Mouse (Mus musculus) forebrain, embryonic 13.5 days (tissue): ENCODE data around the gene Pmpca. TPM values are rescaled to one million over a fixed set of nuclear protein-coding genes. Genes with fewer than 3 reads are reported as not detected.
"Not testable (repeated sequence)": the region's sequence is repeated elsewhere in the genome, so short reads cannot be mapped to it uniquely, and the experiment has no call there.

Experiments
- ATAC-seq: fragments of 200-750 bp; cut with Nextera tagmentation; 2 replicates; pipeline ENCODE4 v1.8.0; 2017
- H3K27ac ChIP-seq: fragments of 300-500 bp; sonication (generic); 2 replicates; pipeline ENCODE4 v1.5.1; 2015; ENCODE audit warnings: inconsistent platforms, mild to moderate bottlenecking, moderate library complexity
- H3K27me3 ChIP-seq: fragments of 300-500 bp; sonication (generic); 2 replicates; pipeline ENCODE4 v1.6.1; 2015; ENCODE audit warnings: mild to moderate bottlenecking, inconsistent platforms
- H3K36me3 ChIP-seq: fragments of 300-500 bp; sonication (generic); 2 replicates; pipeline ENCODE4 v1.6.1; 2015; ENCODE audit warnings: mild to moderate bottlenecking, inconsistent platforms; ENCODE audit not compliant: poor library complexity, severe bottlenecking
- H3K4me1 ChIP-seq: fragments of 300-500 bp; sonication (generic); 2 replicates; pipeline ENCODE4 v1.6.1; 2015; ENCODE audit warnings: inconsistent platforms
- H3K4me2 ChIP-seq: fragments of 300-500 bp; sonication (generic); 2 replicates; pipeline ENCODE4 v1.6.1; 2015; ENCODE audit warnings: inconsistent platforms, mild to moderate bottlenecking, moderate library complexity
- H3K4me3 ChIP-seq: fragments of 300-500 bp; sonication (generic); 2 replicates; pipeline ENCODE4 v1.5.1; 2015; ENCODE audit warnings: mild to moderate bottlenecking, inconsistent platforms
- H3K9ac ChIP-seq: fragments of 300-500 bp; sonication (generic); 2 replicates; pipeline ENCODE4 v1.6.1; 2015; ENCODE audit warnings: mild to moderate bottlenecking, inconsistent platforms
- H3K9me3 ChIP-seq: fragments of 300-500 bp; sonication (generic); replicated peaks from 2 replicates; pipeline ENCODE4 v1.6.1; 2016; ENCODE audit warnings: inconsistent platforms
- WGBS: fragments of 180-500 bp; shearing (Covaris S2); methylation state at CpG from one replicate; pipeline ENCODE4 v1.1.7; 2015; 5-methylcytosine and 5-hydroxymethylcytosine counted together
- polyA plus RNA-seq: library from polyadenylated mRNA; unstranded; fragments of >200 nt; fragmentation: Nextera tagmentation; extraction: Ambion mirVana; gene quantifications from 2 replicates; pipeline ENCODE4 v1.2.1, GENCODE M21; 2015

Gene Pmpca
- polyA plus RNA-seq, 1 experiment from 2014 or later = 103 TPM

- peak overlapping the region; percentile 66; the same call in 1 of the 2 replicates for H3K27ac ChIP-seq
- peak; percentile 52 for ATAC-seq
- 38% methylated on average over 6 of the region's 6 CpGs for WGBS
Observed at GRCm38 (mm10) chr2:26380871-26381270, 8.3 kb upstream of the Pmpca start.

GRCm38 (mm10) chr2:26387713-26388112 lies 1.4 kb upstream of the Pmpca start:
- no peak for ATAC-seq
- Histone ChIP-seq H3K27me3 (no peaks in the 10 kb centered on the region), H3K36me3 (peaks cover 75% of the 10 kb centered on the region), H3K27ac (no peak overlapping the region), H3K4me1 (peaks cover 25% of the 10 kb centered on the region), H3K9me3 (no peaks in the 10 kb centered on the region), H3K4me3 (peak overlapping the region; percentile 95), H3K9ac (peak overlapping the region; percentile 96; the same call in 1 of the 2 replicates), H3K4me2 (peak overlapping the region; percentile 99)
- 86% methylated on average over 3 of the region's 3 CpGs for WGBS

More at GRCm38 (mm10) chr2:26380871-26381270, 8.3 kb upstream of the Pmpca start:
- not testable (repeated sequence) for H3K27me3 ChIP-seq, H3K9me3 ChIP-seq
- H3K4me1 ChIP-seq = peaks cover 16% of the 10 kb centered on the region
- H3K9ac ChIP-seq = peak overlapping the region; percentile 85
- H3K36me3 ChIP-seq = peaks cover 68% of the 10 kb centered on the region
- peak overlapping the region; percentile 87 for H3K4me3 ChIP-seq
- peak overlapping the region; percentile 98 for H3K4me2 ChIP-seq

- Histone ChIP-seq H3K4me1 (peaks cover 25% of the 10 kb centered on the region), H3K36me3 (peaks cover 75% of the 10 kb centered on the region), H3K4me2 (peak overlapping the region; percentile 99), H3K9me3 (no peaks in the 10 kb centered on the region), H3K4me3 (peak overlapping the region; percentile 95), H3K27ac (peak overlapping the region; percentile 59), H3K9ac (peak overlapping the region; percentile 96), H3K27me3 (no peaks in the 10 kb centered on the region)
- WGBS = under 1% methylated on average over 37 of the region's 45 CpGs
- ATAC-seq = peak; percentile 60
Observed at GRCm38 (mm10) chr2:26388682-26389153, 421 bp upstream of the Pmpca start.

- Histone ChIP-seq H3K9ac (no peak overlapping the region), H3K4me3 (no peak overlapping the region), H3K9me3 (no peaks in the 10 kb centered on the region), H3K36me3 (peaks cover 75% of the 10 kb centered on the region), H3K27me3 (no peaks in the 10 kb centered on the region), H3K4me2 (0 out of 2 replicates have a peak overlapping the region, but pooled peaks have one; percentile 5), H3K27ac (no peak overlapping the region), H3K4me1 (peaks cover 25% of the 10 kb centered on the region)
- 89% methylated on average over 3 of the region's 3 CpGs for WGBS
- no peak for ATAC-seq
Observed at GRCm38 (mm10) chr2:26390954-26391353, 1.8 kb downstream of the Pmpca start.

GRCm38 (mm10) chr2:26391617-26392016 lies 2.5 kb downstream of the Pmpca start:
- WGBS = 91% methylated on average over 6 of the region's 6 CpGs

GRCm38 (mm10) chr2:26398978-26399377 lies 9.8 kb downstream of the Pmpca start:
- 94% methylated on average over 8 of the region's 8 CpGs for WGBS
- Histone ChIP-seq H3K4me1 (no peaks in the 10 kb centered on the region), H3K4me2 (no peak overlapping the region), H3K36me3 (peaks cover 81% of the 10 kb centered on the region), H3K4me3 (no peak overlapping the region), H3K27me3 (no peaks in the 10 kb centered on the region), H3K9me3 (no peaks in the 10 kb centered on the region), H3K27ac (no peak overlapping the region), H3K9ac (0 out of 2 replicates have a peak overlapping the region, but pooled peaks have one; percentile 2)
- ATAC-seq = no peak

More at GRCm38 (mm10) chr2:26391617-26392016, 2.5 kb downstream of the Pmpca start:
- Histone ChIP-seq H3K36me3 (peaks cover 75% of the 10 kb centered on the region), H3K27me3 (no peaks in the 10 kb centered on the region), H3K4me1 (peaks cover 25% of the 10 kb centered on the region), H3K27ac (no peak overlapping the region), H3K9ac (no peak overlapping the region), H3K9me3 (no peaks in the 10 kb centered on the region), H3K4me2 (no peak overlapping the region), H3K4me3 (no peak overlapping the region)
- no peak for ATAC-seq

- no peaks in the 10 kb centered on the region for H3K9me3 ChIP-seq
- no peak overlapping the region for H3K4me2 ChIP-seq
- WGBS = 84% methylated on average over 5 of the region's 5 CpGs
- no peak overlapping the region for H3K27ac ChIP-seq
- no peaks in the 10 kb centered on the region for H3K27me3 ChIP-seq
- 0 out of 2 replicates have a peak, but pooled peaks have one; percentile 10 for ATAC-seq
- H3K9ac ChIP-seq = no peak overlapping the region
- H3K4me3 ChIP-seq = no peak overlapping the region
- no peaks in the 10 kb centered on the region for H3K4me1 ChIP-seq
- H3K36me3 ChIP-seq = peaks cover 74% of the 10 kb centered on the region
Observed at GRCm38 (mm10) chr2:26399647-26400046, 10.5 kb downstream of the Pmpca start.

- H3K4me3 ChIP-seq = no peak overlapping the region
- H3K27me3 ChIP-seq = no peaks in the 10 kb centered on the region
- no peaks in the 10 kb centered on the region for H3K9me3 ChIP-seq
- no peak for ATAC-seq
- H3K27ac ChIP-seq = no peak overlapping the region
- H3K4me1 ChIP-seq = peaks cover 4% of the 10 kb centered on the region
- WGBS = 84% methylated on average over 5 of the region's 5 CpGs
- H3K9ac ChIP-seq = no peak overlapping the region
- peaks cover 68% of the 10 kb centered on the region for H3K36me3 ChIP-seq
- H3K4me2 ChIP-seq = no peak overlapping the region
Observed at GRCm38 (mm10) chr2:26400296-26400695, 11.2 kb downstream of the Pmpca start.

GRCm38 (mm10) chr2:26401023-26401422 lies 11.9 kb downstream of the Pmpca start:
- Histone ChIP-seq H3K27me3 (no peaks in the 10 kb centered on the region), H3K4me2 (no peak overlapping the region), H3K36me3 (peaks cover 63% of the 10 kb centered on the region), H3K4me3 (no peak overlapping the region), H3K9ac (no peak overlapping the region), H3K4me1 (peaks cover 11% of the 10 kb centered on the region), H3K9me3 (no peaks in the 10 kb centered on the region), H3K27ac (no peak overlapping the region)
- no peak for ATAC-seq
- 88% methylated on average over 4 of the region's 4 CpGs for WGBS

- Histone ChIP-seq H3K27ac (no peak overlapping the region), H3K9me3 (no peaks in the 10 kb centered on the region), H3K4me2 (no peak overlapping the region), H3K9ac (no peak overlapping the region), H3K36me3 (peaks cover 58% of the 10 kb centered on the region), H3K4me3 (no peak overlapping the region), H3K27me3 (no peaks in the 10 kb centered on the region), H3K4me1 (peaks cover 24% of the 10 kb centered on the region)
- no peak for ATAC-seq
- WGBS = 89% methylated on average over 1 of the region's 1 CpGs
Observed at GRCm38 (mm10) chr2:26402265-26402664, 13.1 kb downstream of the Pmpca start.

GRCm38 (mm10) chr2:26403306-26403705 lies 14.2 kb downstream of the Pmpca start:
- Histone ChIP-seq H3K36me3 (peaks cover 48% of the 10 kb centered on the region), H3K9ac (no peak overlapping the region), H3K9me3 (no peaks in the 10 kb centered on the region), H3K4me1 (peaks cover 34% of the 10 kb centered on the region), H3K4me3 (no peak overlapping the region), H3K27me3 (no peaks in the 10 kb centered on the region), H3K27ac (no peak overlapping the region), H3K4me2 (no peak overlapping the region)
- WGBS = 83% methylated on average over 8 of the region's 8 CpGs
- ATAC-seq = no peak

- Histone ChIP-seq H3K9me3 (no peaks in the 10 kb centered on the region), H3K4me1 (peaks cover 41% of the 10 kb centered on the region), H3K4me3 (peak within 1 kb of the TSS; percentile 93), H3K36me3 (peaks cover 48% of the 10 kb centered on the region), H3K9ac (peak within 1 kb of the TSS; percentile 94), H3K27me3 (no peaks in the 10 kb centered on the region), H3K4me2 (peak within 1 kb of the TSS; percentile 91), H3K27ac (peak within 1 kb of the TSS; percentile 48)
- peak; percentile 95 for ATAC-seq
- under 1% methylated on average over 57 of the region's 57 CpGs for WGBS
Observed at GRCm38 (mm10) chr2:26408515-26409356, 19.6 kb downstream of the Pmpca start, which contains the start of gene Inpp5e. TSS of gene Inpp5e (minus strand) at chr2:26409203.
